Mouse (Mus musculus) megakaryocyte, embryonic 14.5 days (primary cell): Measurements from ENCODE around the gene Scn7a.

Experiments
- FLI1 ChIP-seq: IDR thresholded peaks from 2 replicates; pipeline ENCODE4 v1.6.1; 2012; ENCODE audit warnings: low read length, inconsistent platforms, mixed read lengths
- GATA1 ChIP-seq: IDR thresholded peaks from 3 replicates; pipeline ENCODE4 v1.6.1; 2012; ENCODE audit warnings: mixed read lengths, low read length, inconsistent platforms, borderline replicate concordance

- TF ChIP-seq GATA1 (no peak), FLI1 (no peak)
Measured at GRCm38 (mm10) chr2:66727585-66727974, 57.1 kb downstream of the Scn7a start.
